Mouse (Mus musculus) liver, postnatal 0 days (tissue): ENCODE data around the gene Dusp10. TPM values are rescaled to one million over a fixed set of nuclear protein-coding genes. Genes with fewer than 3 reads are reported as not detected.
A peak's percentile ranks its signal among the peaks of the same experiment; 100 is the strongest.

Experiments
- ATAC-seq: fragments of 200-750 bp; cut with Nextera tagmentation; 2 replicates; pipeline ENCODE4 v1.8.0; 2017; ENCODE audit warnings: mild to moderate bottlenecking, moderate library complexity
- DNase-seq: peaks from one replicate; pipeline ENCODE4 v3.0.0-alpha.2; 2016
- H3K27ac ChIP-seq: fragments of 300-500 bp; sonication (generic); 2 replicates; pipeline ENCODE4 v1.5.1; 2014; ENCODE audit warnings: antibody characterized with exemption, moderate library complexity, mild to moderate bottlenecking, low read depth
- H3K27me3 ChIP-seq: fragments of 300-500 bp; sonication (generic); 2 replicates; pipeline ENCODE4 v1.6.1; 2014; ENCODE audit warnings: low read length, control low read depth, mixed read lengths; ENCODE audit not compliant: insufficient read depth
- H3K36me3 ChIP-seq: fragments of 300-500 bp; sonication (generic); replicated peaks from 2 replicates; pipeline ENCODE4 v1.6.1; 2014; ENCODE audit warnings: mild to moderate bottlenecking, control low read depth, low read length, moderate library complexity, mixed read lengths; ENCODE audit not compliant: insufficient read depth
- H3K4me1 ChIP-seq: fragments of 300-500 bp; sonication (generic); 2 replicates; pipeline ENCODE4 v1.6.1; 2014; ENCODE audit warnings: antibody characterized with exemption, mild to moderate bottlenecking, control low read depth; ENCODE audit not compliant: insufficient read depth
- H3K4me2 ChIP-seq: fragments of 300-500 bp; sonication (generic); 2 replicates; pipeline ENCODE4 v1.6.1; 2014; ENCODE audit warnings: low read depth, mild to moderate bottlenecking, low read length, moderate library complexity, mixed read lengths
- H3K4me3 ChIP-seq: fragments of 300-500 bp; sonication (generic); 2 replicates; pipeline ENCODE4 v1.5.1; 2014; ENCODE audit warnings: low read depth, low read length
- H3K9ac ChIP-seq: fragments of 300-500 bp; sonication (generic); replicated peaks from 2 replicates; pipeline ENCODE4 v1.6.1; 2014; ENCODE audit warnings: mild to moderate bottlenecking, moderate library complexity
- H3K9me3 ChIP-seq: fragments of 300-500 bp; sonication (generic); 2 replicates; pipeline ENCODE4 v1.6.1; 2016; ENCODE audit warnings: mild to moderate bottlenecking, control low read depth, low read length, mixed read lengths
- CTCF ChIP-seq: sonication (generic); IDR thresholded peaks from 2 replicates; pipeline ENCODE4 v1.5.1; 2016; ENCODE audit warnings: antibody characterized with exemption, low read depth
- EP300 ChIP-seq: IDR thresholded peaks from 2 replicates; pipeline ENCODE4 v1.6.1; 2016; ENCODE audit warnings: antibody characterized with exemption, low read depth, mild to moderate bottlenecking
- WGBS: fragments of 180-500 bp; shearing (Covaris S2); extraction: QIAGEN DNeasy Blood & Tissue Kit; methylation state at CpG from one replicate; pipeline ENCODE4 v1.1.7; 2014; ENCODE audit not compliant: insufficient replicate concordance; 5-methylcytosine and 5-hydroxymethylcytosine counted together
- polyA plus RNA-seq: library from polyadenylated mRNA; unstranded; fragments of >200 nt; fragmentation: Nextera tagmentation; extraction: Ambion mirVana; gene quantifications from 2 replicates; pipeline ENCODE4 v1.2.1, GENCODE M21; 2015

The Dusp10 gene
- polyA plus RNA-seq, 1 experiment from 2014 or later = 2.6 TPM

DNA sequence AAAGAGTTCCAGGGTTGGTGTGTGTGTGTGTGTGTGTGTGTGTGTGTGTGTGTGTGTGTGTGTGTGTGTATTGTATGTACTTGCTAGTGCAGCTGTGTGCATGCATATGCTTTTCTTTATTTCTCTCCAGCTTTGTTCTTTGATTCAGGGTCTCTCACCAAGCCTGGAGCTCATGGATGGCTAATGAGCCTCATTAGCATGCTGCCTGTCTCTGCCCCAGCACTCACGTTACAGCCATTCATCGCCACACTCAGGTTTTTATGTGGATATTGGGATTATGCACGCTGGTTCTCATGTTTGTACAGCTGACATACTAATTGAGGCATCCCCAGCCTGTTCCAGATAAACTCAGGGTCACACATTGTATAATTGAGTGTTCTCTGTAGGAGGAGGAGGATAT is 81.8 kb downstream of the Dusp10 start:
- ATAC-seq (no peak), DNase-seq (no peak)
- no peak overlapping the region for H3K4me3 ChIP-seq
- no peaks in the 10 kb centered on the region for H3K27me3 ChIP-seq
- no peak overlapping the region for H3K4me2 ChIP-seq
- H3K27ac ChIP-seq = no peak overlapping the region
- no peaks in the 10 kb centered on the region for H3K4me1 ChIP-seq
- no peaks in the 10 kb centered on the region for H3K36me3 ChIP-seq
- no peaks in the 10 kb centered on the region for H3K9me3 ChIP-seq
- no peak overlapping the region for H3K9ac ChIP-seq
- no peak for TF ChIP-seq CTCF
- no peak for TF ChIP-seq EP300
- 64% methylated on average over 3 of the region's 3 CpGs for whole genome bisulfite sequencing

DNA sequence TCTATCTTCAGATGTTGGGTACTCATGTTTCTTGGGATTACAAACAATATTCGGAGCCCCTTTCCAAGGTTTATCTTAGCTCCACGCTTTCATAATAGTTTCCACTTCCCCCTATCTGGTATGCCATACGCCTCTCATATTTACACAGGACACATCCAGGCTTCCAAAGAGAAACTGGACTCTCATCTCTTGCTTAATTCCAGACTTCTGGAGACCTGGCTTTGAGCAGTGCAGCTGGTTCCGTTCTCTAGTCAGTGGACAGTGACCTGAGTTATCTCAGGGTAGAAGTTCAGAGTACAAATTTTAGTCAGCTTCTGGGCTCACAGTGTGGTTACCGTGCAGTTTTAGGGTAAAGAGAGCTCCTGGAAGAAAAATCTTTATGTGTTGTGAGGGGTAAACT is 87.3 kb downstream of the Dusp10 start:
- Histone ChIP-seq H3K4me3 (no peak overlapping the region), H3K4me1 (0 out of 2 replicates have a peak, but pooled peaks cover 3% of the 10 kb centered on the region), H3K4me2 (no peak overlapping the region), H3K9ac (no peak overlapping the region), H3K9me3 (no peaks in the 10 kb centered on the region), H3K27ac (0 out of 2 replicates have a peak overlapping the region, but pooled peaks have one; percentile 36), H3K27me3 (no peaks in the 10 kb centered on the region), H3K36me3 (no peaks in the 10 kb centered on the region)
- no peak for DNase-seq
- TF ChIP-seq EP300 (peak; percentile 40; the same call in 1 of the 2 replicates), CTCF (no peak)
- peak; percentile 87 for ATAC-seq
- WGBS = 55% methylated on average over 5 of the region's 5 CpGs

GRCm38 (mm10) chr1:184100927-184101749 is 88.0 kb downstream of the Dusp10 start:
- Histone ChIP-seq H3K36me3 (no peaks in the 10 kb centered on the region), H3K4me2 (no peak overlapping the region), H3K9me3 (no peaks in the 10 kb centered on the region), H3K4me1 (0 out of 2 replicates have a peak, but pooled peaks cover 3% of the 10 kb centered on the region), H3K4me3 (no peak overlapping the region), H3K27ac (0 out of 2 replicates have a peak overlapping the region, but pooled peaks have one; percentile 8), H3K9ac (no peak overlapping the region), H3K27me3 (no peaks in the 10 kb centered on the region)
- ATAC-seq (no peak), DNase-seq (no peak)
- 72% methylated on average over 9 of the region's 9 CpGs for WGBS
- TF ChIP-seq CTCF (no peak), EP300 (no peak)

- no peak overlapping the region for H3K9ac ChIP-seq
- no peaks in the 10 kb centered on the region for H3K36me3 ChIP-seq
- H3K9me3 ChIP-seq = no peaks in the 10 kb centered on the region
- 78% methylated on average over 4 of the region's 4 CpGs for WGBS
- 0 out of 2 replicates have a peak, but pooled peaks cover 3% of the 10 kb centered on the region for H3K4me1 ChIP-seq
- no peak for DNase-seq
- H3K27ac ChIP-seq = no peak overlapping the region
- H3K4me2 ChIP-seq = no peak overlapping the region
- TF ChIP-seq CTCF (no peak), EP300 (no peak)
- no peaks in the 10 kb centered on the region for H3K27me3 ChIP-seq
- ATAC-seq = no peak
- H3K4me3 ChIP-seq = no peak overlapping the region
Measured at GRCm38 (mm10) chr1:184101750-184102046, 88.6 kb downstream of the Dusp10 start.

DNA sequence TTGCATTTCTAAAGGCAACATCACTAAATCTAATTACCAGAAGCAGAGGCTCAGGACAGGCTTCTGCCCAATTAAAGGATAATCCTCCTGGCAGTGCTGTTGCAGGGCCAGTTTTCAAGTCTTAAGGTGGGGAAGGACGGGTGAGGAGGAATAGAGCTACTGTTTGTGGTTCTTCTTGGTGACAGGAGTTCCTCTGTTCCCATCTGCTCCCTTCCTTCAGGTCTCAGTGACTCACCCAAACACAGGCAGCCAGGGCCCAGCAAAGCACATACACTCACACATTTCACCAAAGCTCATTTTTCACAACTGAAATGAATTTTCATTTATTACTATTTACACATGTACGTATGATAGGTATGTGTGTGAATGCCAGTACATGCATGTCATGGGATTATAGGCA is 93.7 kb downstream of the Dusp10 start:
- H3K4me1 ChIP-seq = no peaks in the 10 kb centered on the region
- H3K4me3 ChIP-seq = no peak overlapping the region
- H3K27me3 ChIP-seq = no peaks in the 10 kb centered on the region
- no peak for DNase-seq
- TF ChIP-seq CTCF (no peak), EP300 (no peak)
- no peaks in the 10 kb centered on the region for H3K36me3 ChIP-seq
- H3K9me3 ChIP-seq = no peaks in the 10 kb centered on the region
- H3K9ac ChIP-seq = no peak overlapping the region
- H3K4me2 ChIP-seq = no peak overlapping the region
- WGBS = 65% methylated on average over 2 of the region's 2 CpGs
- H3K27ac ChIP-seq = no peak overlapping the region
- no peak for ATAC-seq

- Histone ChIP-seq H3K4me1 (no peaks in the 10 kb centered on the region), H3K27ac (no peak overlapping the region), H3K27me3 (no peaks in the 10 kb centered on the region), H3K9me3 (no peaks in the 10 kb centered on the region), H3K36me3 (no peaks in the 10 kb centered on the region), H3K4me3 (no peak overlapping the region), H3K4me2 (no peak overlapping the region), H3K9ac (no peak overlapping the region)
- no peak for DNase-seq
- TF ChIP-seq CTCF (no peak), EP300 (no peak)
- no peak for ATAC-seq
- 79% methylated on average over 4 of the region's 4 CpGs for WGBS
Measured at GRCm38 (mm10) chr1:184107448-184107847, 94.3 kb downstream of the Dusp10 start.
